Mouse (Mus musculus) CH12.LX (cell line): Measurements from ENCODE around the gene Fkbp4. TPM values are rescaled to one million over a fixed set of nuclear protein-coding genes. Genes with fewer than 3 reads are reported as not detected.
"Not testable (repeated sequence)": the region's sequence is repeated elsewhere in the genome, so short reads cannot be mapped to it uniquely, and the experiment has no call there.

Source experiments
- DNase-seq: peaks from one replicate; pipeline ENCODE4 v3.0.0-alpha.2; 2013; ENCODE audit errors: extremely low read depth
- H3K27ac ChIP-seq: 2 replicates; pipeline ENCODE4 v1.5.1; 2012; ENCODE audit warnings: low read depth, mild to moderate bottlenecking, control low read depth, moderate library complexity; ENCODE audit not compliant: insufficient read depth
- H3K27me3 ChIP-seq: replicated peaks from 2 replicates; pipeline ENCODE3; 2012; ENCODE audit warnings: inconsistent platforms
- H3K36me3 ChIP-seq, 2 experiments: replicated peaks in 1 of 2; 2 replicates each; pipeline versions ENCODE3 to v1.6.1; 2012; ENCODE audit warnings: inconsistent platforms in 1 of 2, low read length in 1 of 2, mild to moderate bottlenecking in 1 of 2, mixed read lengths in 1 of 2, moderate library complexity in 1 of 2; ENCODE audit not compliant: control insufficient read depth in 1 of 2, insufficient read depth in 1 of 2
- H3K4me1 ChIP-seq, 2 experiments: 2 replicates each; pipeline ENCODE4 v1.6.1; 2012; ENCODE audit warnings: inconsistent platforms in 1 of 2, moderate library complexity in 1 of 2; ENCODE audit not compliant: insufficient read depth in 2 of 2, control insufficient read depth in 1 of 2
- H3K4me2 ChIP-seq: 2 replicates; pipeline ENCODE4 v1.6.1; 2012; ENCODE audit warnings: low read depth, mild to moderate bottlenecking, control low read depth; ENCODE audit not compliant: poor library complexity, insufficient read depth, severe bottlenecking
- H3K4me3 ChIP-seq, 3 experiments: fragments of 150-350 bp in 1 of 3; sonication (generic) in 1 of 3; replicated peaks in 1 of 3; 2 replicates each; pipeline versions ENCODE3 to v1.5.1; 2011 to 2012; ENCODE audit warnings: low read depth in 2 of 3, low read length in 2 of 3, mild to moderate bottlenecking in 2 of 3, moderate library complexity in 2 of 3, control low read depth in 1 of 3, improper control_type of control experiment in 1 of 3, inconsistent platforms in 1 of 3, mixed read lengths in 1 of 3; ENCODE audit not compliant: poor library complexity in 1 of 3
- H3K79me2 ChIP-seq: replicated peaks from 2 replicates; pipeline ENCODE4 v1.6.1; 2012; ENCODE audit warnings: mild to moderate bottlenecking, moderate library complexity; ENCODE audit not compliant: control insufficient read depth, poor library complexity, insufficient read depth, severe bottlenecking; ENCODE audit errors: extremely low read depth
- H3K9ac ChIP-seq: 2 replicates; pipeline ENCODE4 v1.6.1; 2012; ENCODE audit warnings: low read depth, mild to moderate bottlenecking, control low read depth, moderate library complexity; ENCODE audit not compliant: insufficient read depth
- H3K9me3 ChIP-seq: replicated peaks from 2 replicates; pipeline ENCODE3; 2012; ENCODE audit warnings: low read length, inconsistent platforms, mixed read lengths
- BHLHE40 ChIP-seq: IDR thresholded peaks from 2 replicates; pipeline ENCODE4 v1.6.1; 2011; ENCODE audit warnings: mild to moderate bottlenecking, low read depth, low read length, improper control_type of control experiment
- CTCF ChIP-seq, 2 experiments: IDR thresholded peaks in 1 of 2; conservative IDR thresholded peaks in 1 of 2; 2 replicates each; pipeline ENCODE4 v1.5.1; 2011 to 2012; ENCODE audit warnings: low read depth in 2 of 2, low read length in 2 of 2, improper control_type of control experiment in 1 of 2, inconsistent platforms in 1 of 2, mild to moderate bottlenecking in 1 of 2, moderate library complexity in 1 of 2
- EP300 ChIP-seq: IDR thresholded peaks from 2 replicates; pipeline ENCODE4 v1.6.1; 2011; ENCODE audit warnings: low read length, improper control_type of control experiment
- IRF4 ChIP-seq: IDR thresholded peaks from 2 replicates; pipeline ENCODE4 v1.6.1; 2014; ENCODE audit warnings: low read depth, mild to moderate bottlenecking, inconsistent platforms, low read length, improper control_type of control experiment
- TCF12 ChIP-seq: IDR thresholded peaks from 2 replicates; pipeline ENCODE4 v1.6.1; 2014; ENCODE audit warnings: low read depth, mild to moderate bottlenecking, inconsistent platforms, low read length, improper control_type of control experiment
- ZKSCAN1 ChIP-seq: IDR thresholded peaks from 2 replicates; pipeline ENCODE4 v1.6.1; 2012; ENCODE audit warnings: low read depth, inconsistent platforms, low read length, improper control_type of control experiment, borderline replicate concordance
- dilution Hi-C: fragments of 300-500 bp; cut with MboI; formaldehyde crosslinking; loops from 2 replicates; pipeline ENCODE4 v1.14.3; 2020; ENCODE audit warnings: low sequenced_read_pairs; ENCODE audit not compliant: extremely low pct_unique_long_range_greater_than_20kb, extremely low pct_ligation_motif_present
- in situ Hi-C: fragments of 300-500 bp; cut with MboI; formaldehyde crosslinking; loops from 3 replicates; pipeline ENCODE4 v1.14.3; 2019; ENCODE audit warnings: low sequenced_read_pairs, low pct_ligation_motif_present, low pct_unique_long_range_greater_than_20kb, mixed read lengths
- polyA plus RNA-seq: library from polyadenylated mRNA; unstranded; fragments of >175 nt; gene quantifications from 2 replicates; pipeline ENCODE4 v1.2.1, GENCODE M21; 2012; ENCODE audit warnings: low read depth; ENCODE audit not compliant: insufficient read length
- total RNA-seq, 2 experiments: library from RNA; depleted of rRNA; stranded (reverse); fragments of 300-350 nt in 1 of 2; fragments of >200 nt in 1 of 2; gene quantifications; 2 replicates each; pipeline ENCODE4 v1.2.3; 2012 to 2014

The Fkbp4 gene
- total and polyA plus RNA-seq, 3 experiments: 198 to 304 (median 265) TPM

DNA sequence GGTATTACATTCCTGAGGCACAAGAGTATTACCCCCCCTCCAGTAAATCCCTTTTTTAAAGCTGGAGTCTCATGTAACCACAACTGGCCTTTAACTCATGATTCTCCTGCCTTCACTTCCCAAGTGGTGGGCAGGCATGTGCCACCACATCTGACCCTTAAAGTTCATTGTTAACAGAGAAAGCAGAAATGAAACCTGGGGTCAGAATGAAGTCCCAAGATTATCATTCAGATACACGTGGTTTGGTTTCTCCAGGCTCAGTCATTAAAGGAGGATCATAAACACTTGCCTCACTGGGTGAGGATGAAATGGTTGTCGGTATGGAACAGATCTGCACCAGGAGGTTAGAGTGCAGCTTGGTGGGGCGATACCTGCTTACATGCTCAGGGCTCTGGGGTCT is 57.2 kb downstream of the Fkbp4 start:
- Histone ChIP-seq H3K27me3 (no peaks in the 10 kb centered on the region), H3K79me2 (no peaks in the 10 kb centered on the region), H3K9ac (no peak overlapping the region), H3K36me3 (peaks cover 0 to 10% of the 10 kb centered on the region in 2 experiments), H3K4me2 (no peak overlapping the region), H3K4me3 (no peak overlapping the region), H3K9me3 (no peaks in the 10 kb centered on the region), H3K4me1 (peaks cover 8 to 43% of the 10 kb centered on the region in 2 experiments; a peak in 2 of 4 replicates), H3K27ac (no peak overlapping the region)
- in situ Hi-C loops (no loop called here), dilution Hi-C loops (no loop called here)
- DNase-seq: peak; percentile 40
- TF ChIP-seq ZKSCAN1: no peak
- no peak for TF ChIP-seq EP300
- peak; percentile 84 for TF ChIP-seq BHLHE40
- no peak for TF ChIP-seq TCF12
- peak; percentile 70 for TF ChIP-seq IRF4

DNA sequence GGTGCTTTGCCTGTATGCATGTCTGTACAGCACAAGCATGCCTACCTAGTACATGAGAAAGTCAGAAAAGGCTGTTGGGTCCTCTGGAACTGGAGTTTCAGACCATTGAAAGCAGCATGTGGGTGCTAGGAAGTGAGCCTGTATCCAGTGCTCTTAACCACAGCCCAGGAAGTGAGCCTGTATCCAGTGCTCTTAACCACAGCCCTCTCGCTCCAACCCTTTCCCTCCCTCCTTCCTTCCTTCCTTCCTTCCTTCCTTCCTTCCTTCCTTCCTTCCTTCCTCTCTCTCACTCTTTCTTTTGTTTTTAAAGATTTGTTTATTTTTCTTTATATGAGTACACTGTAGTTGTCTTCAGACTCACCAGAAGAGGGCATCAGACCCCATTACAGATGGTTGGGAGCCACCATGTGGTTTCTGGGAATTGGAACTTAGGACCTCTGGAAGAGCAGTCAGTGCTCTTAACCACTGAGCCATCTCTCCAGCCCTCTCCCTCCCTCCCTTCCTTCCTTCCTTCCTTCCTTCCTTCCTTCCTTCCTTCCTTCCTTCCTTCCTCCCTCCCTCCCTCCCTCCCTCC is 57.8 kb downstream of the Fkbp4 start:
- DNase-seq, in situ Hi-C loops, H3K9me3 ChIP-seq, dilution Hi-C loops, H3K27me3 ChIP-seq, H3K27ac ChIP-seq, H3K9ac ChIP-seq, H3K4me2 ChIP-seq, H3K79me2 ChIP-seq, H3K4me3 ChIP-seq: not testable (repeated sequence)
- peak in 1 of 2 experiments; percentile 20; a peak in 1 of 4 replicates for TF ChIP-seq CTCF (conservative IDR thresholded peaks at IDR 0.05 in 1 of 2, IDR thresholded peaks at IDR 0.05 in 1 of 2; ENCODE audit: low read depth in 2 of 2, low read length in 2 of 2)
- H3K4me1 ChIP-seq: peaks cover 8 to 43% of the 10 kb centered on the region in 2 experiments; a peak in 2 of 4 replicates
- peaks cover 0 to 16% of the 10 kb centered on the region in 2 experiments for H3K36me3 ChIP-seq

Other genes with a start within 250 kb of the Fkbp4 start
- not detected in 2 replicates for gene Tead4, start 137.9 kb downstream of the Fkbp4 start, total RNA-seq (2012; rRNA removed)
- not detected in 2 replicates for gene Tead4, start 137.9 kb downstream of the Fkbp4 start, total RNA-seq (2014; rRNA removed)
- gene Tead4, start 137.9 kb downstream of the Fkbp4 start, polyA plus RNA-seq: 0.15 TPM in 1 of 2 replicates, not detected in the other
- 4.9 and 5.5 TPM in 2 replicates for gene Tulp3, start 82.8 kb downstream of the Fkbp4 start, total RNA-seq (2012; rRNA removed)
- 3.7 and 5.6 TPM in 2 replicates for gene Tulp3, start 82.8 kb downstream of the Fkbp4 start, total RNA-seq (2014; rRNA removed)
- 11.5 and 13.1 TPM in 2 replicates for gene Tulp3, start 82.8 kb downstream of the Fkbp4 start, polyA plus RNA-seq
- 28.7 and 34.9 TPM in 2 replicates for gene Rhno1, start 75.8 kb downstream of the Fkbp4 start, total RNA-seq (2012; rRNA removed)
- 18.5 and 19.3 TPM in 2 replicates for gene Rhno1, start 75.8 kb downstream of the Fkbp4 start, total RNA-seq (2014; rRNA removed)
- 53.4 and 60.0 TPM in 2 replicates for gene Rhno1, start 75.8 kb downstream of the Fkbp4 start, polyA plus RNA-seq
- gene Foxm1, start 75.7 kb downstream of the Fkbp4 start, total RNA-seq (2012; rRNA removed): 14.3 and 16.8 TPM in 2 replicates
- 5.8 and 6.0 TPM in 2 replicates for gene Foxm1, start 75.7 kb downstream of the Fkbp4 start, total RNA-seq (2014; rRNA removed)
- 32.5 and 41.0 TPM in 2 replicates for gene Foxm1, start 75.7 kb downstream of the Fkbp4 start, polyA plus RNA-seq
- gene Tex52, start 63.2 kb downstream of the Fkbp4 start, total RNA-seq (2012; rRNA removed): 0.13 TPM in 1 of 2 replicates, not detected in the other
- not detected in 2 replicates for gene Tex52, start 63.2 kb downstream of the Fkbp4 start, total RNA-seq (2014; rRNA removed)
- gene Tex52, start 63.2 kb downstream of the Fkbp4 start, polyA plus RNA-seq: not detected in 2 replicates
- gene Gm44596, start 63.2 kb downstream of the Fkbp4 start, total RNA-seq (2012; rRNA removed): not detected in 2 replicates
- gene Gm44596, start 63.2 kb downstream of the Fkbp4 start, total RNA-seq (2014; rRNA removed): not detected in 2 replicates
- not detected in 2 replicates for gene Gm44596, start 63.2 kb downstream of the Fkbp4 start, polyA plus RNA-seq
- gene Nrip2, start 39.4 kb downstream of the Fkbp4 start, total RNA-seq (2012; rRNA removed): 0.13 TPM in 2 replicates
- not detected in 2 replicates for gene Nrip2, start 39.4 kb downstream of the Fkbp4 start, total RNA-seq (2014; rRNA removed)
- 1.1 and 1.3 TPM in 2 replicates for gene Nrip2, start 39.4 kb downstream of the Fkbp4 start, polyA plus RNA-seq
- gene Itfg2, start 13.7 kb downstream of the Fkbp4 start, total RNA-seq (2012; rRNA removed): 16.8 and 17.9 TPM in 2 replicates
- gene Itfg2, start 13.7 kb downstream of the Fkbp4 start, total RNA-seq (2014; rRNA removed): 5.3 and 8.0 TPM in 2 replicates
- gene Itfg2, start 13.7 kb downstream of the Fkbp4 start, polyA plus RNA-seq: 45.1 and 45.3 TPM in 2 replicates
- gene Pzp, start 88.0 kb upstream of the Fkbp4 start, total RNA-seq (2012; rRNA removed): not detected in 2 replicates
- gene Pzp, start 88.0 kb upstream of the Fkbp4 start, total RNA-seq (2014; rRNA removed): not detected in 2 replicates
- not detected in 2 replicates for gene Pzp, start 88.0 kb upstream of the Fkbp4 start, polyA plus RNA-seq
- gene A2ml1, start 142.9 kb upstream of the Fkbp4 start, total RNA-seq (2012; rRNA removed): not detected in 2 replicates
- not detected in 2 replicates for gene A2ml1, start 142.9 kb upstream of the Fkbp4 start, total RNA-seq (2014; rRNA removed)
- not detected in 2 replicates for gene A2ml1, start 142.9 kb upstream of the Fkbp4 start, polyA plus RNA-seq
- gene Klrb1a, start 184.9 kb upstream of the Fkbp4 start, total RNA-seq (2012; rRNA removed): not detected in 2 replicates
- gene Klrb1a, start 184.9 kb upstream of the Fkbp4 start, total RNA-seq (2014; rRNA removed): not detected in 2 replicates
- gene Klrb1a, start 184.9 kb upstream of the Fkbp4 start, polyA plus RNA-seq: not detected in 2 replicates
- gene Clec2h, start 223.7 kb upstream of the Fkbp4 start, total RNA-seq (2012; rRNA removed): not detected in 2 replicates
- not detected in 2 replicates for gene Clec2h, start 223.7 kb upstream of the Fkbp4 start, total RNA-seq (2014; rRNA removed)
- not detected in 2 replicates for gene Clec2h, start 223.7 kb upstream of the Fkbp4 start, polyA plus RNA-seq